Mouse (Mus musculus) liver, adult 2 months (tissue): ENCODE results near the gene Prickle2.

Source experiments
- CTCF ChIP-seq: fragments of 200-500 bp; IDR thresholded peaks from 2 replicates; pipeline ENCODE4 v1.5.1; 2011; ENCODE audit warnings: low read depth, low read length, control low read depth
- POLR2A ChIP-seq: fragments of 200-500 bp; IDR thresholded peaks from 2 replicates; pipeline ENCODE4 v1.6.1; 2011; ENCODE audit warnings: low read length, control low read depth; ENCODE audit not compliant: insufficient read depth; ENCODE audit errors: extremely low read depth

DNA sequence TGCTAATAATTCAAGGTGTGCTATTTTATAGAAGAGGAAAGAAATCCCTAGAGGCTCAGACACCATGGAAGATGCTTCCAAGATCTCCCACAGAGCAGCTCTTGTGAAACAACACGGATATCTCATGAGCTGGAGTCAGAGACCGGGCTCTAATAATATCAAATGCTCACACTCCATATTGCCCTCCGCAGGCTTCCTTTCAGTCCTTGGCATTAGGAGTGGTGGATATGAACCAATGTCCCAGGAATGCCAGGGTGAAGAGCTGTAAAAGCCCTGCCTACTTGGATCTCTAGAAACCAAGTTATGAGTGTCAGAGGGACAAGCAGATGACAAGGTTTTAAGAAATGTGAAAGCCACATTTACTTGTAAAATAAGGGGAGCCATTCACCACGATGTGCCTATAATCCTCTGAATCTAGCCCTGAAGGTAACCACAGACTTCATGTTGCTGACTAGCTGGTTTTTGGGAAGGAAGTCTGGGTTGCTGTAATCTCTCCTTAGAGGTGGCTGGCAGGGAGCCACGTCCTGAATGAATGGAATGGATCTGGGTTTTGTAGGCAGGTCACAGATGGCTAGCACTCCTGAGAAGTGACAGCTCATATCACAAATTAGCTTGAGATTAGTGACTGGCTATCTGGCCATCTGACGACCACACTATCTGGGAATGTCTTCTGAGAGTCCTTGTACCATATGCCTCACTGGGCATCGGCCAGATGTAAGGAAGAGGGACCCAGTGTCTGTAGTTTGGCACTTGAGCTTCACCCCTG, 278.4 kb downstream of the Prickle2 start:
- TF ChIP-seq POLR2A (no peak), CTCF (no peak)
